Comparison of ENCODE assay signal across 8 mouse cellular contexts in the genomic region with DNA sequence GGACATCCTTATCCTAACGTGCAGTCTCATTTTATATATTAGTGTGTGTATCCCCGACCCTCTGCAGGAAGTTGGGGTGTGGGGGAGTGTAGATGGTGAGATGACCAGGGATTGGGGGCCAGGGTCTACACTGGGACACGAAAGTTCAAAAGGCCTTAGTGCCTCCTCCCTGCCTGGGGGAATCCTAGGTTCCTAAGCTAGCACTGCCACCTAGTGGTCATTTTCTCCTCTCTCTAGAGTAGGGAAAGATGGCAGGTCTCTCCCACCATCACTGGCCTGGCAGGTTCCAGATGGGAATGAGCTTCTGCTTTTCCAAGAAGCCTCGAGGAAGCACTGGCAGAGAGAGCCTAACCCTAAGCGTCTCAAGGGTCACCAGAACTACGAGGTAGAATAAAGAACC. TPM values are rescaled to one million over a fixed set of nuclear protein-coding genes. Genes with fewer than 3 reads are reported as not detected.
DNase-seq lines count a peak whose midpoint lies in the region; ATAC-seq lines count a peak whose summit lies in the region.

No protein-coding gene starts in this region.

- no peak overlapping the region for H3K9ac ChIP-seq in limb, embryonic 15.5 days
- H3K9ac ChIP-seq in neural tube, embryonic 12.5 days: no peak overlapping the region

- no peaks in the 10 kb centered on the region for H3K27me3 ChIP-seq in limb, embryonic 15.5 days
- no peaks in the 10 kb centered on the region for H3K27me3 ChIP-seq in neural tube, embryonic 12.5 days (replicated peaks)

- H3K4me3 ChIP-seq in limb, embryonic 15.5 days: no peak overlapping the region
- H3K4me3 ChIP-seq in neural tube, embryonic 12.5 days: no peak overlapping the region

- intact Hi-C loops in gastrocnemius, postnatal 14 days (cut with DNase I; ENCODE audit: low total_unique reads): loop anchor here (10.0 kb wide), 1 partner anchor 81 kb away; no protein-coding TSS in a partner anchor

- no peaks in the 10 kb centered on the region for H3K9me3 ChIP-seq in limb, embryonic 15.5 days
- no peaks in the 10 kb centered on the region for H3K9me3 ChIP-seq in neural tube, embryonic 12.5 days

- H3K27ac ChIP-seq in limb, embryonic 15.5 days: no peak overlapping the region
- H3K27ac ChIP-seq in neural tube, embryonic 12.5 days: no peak overlapping the region

- peak; percentile 84 for DNase-seq in 3T3-L1 (ENCODE audit: low read depth, low spot score)
- peak; percentile 36 for DNase-seq in MEL-GATA-1-ER (ENCODE audit: extremely low read depth, low read depth)
- peak; percentile 37 for DNase-seq in cerebellum, adult 9-11 months
- DNase-seq in gastrocnemius, postnatal 14 days: peak; percentile 15
- DNase-seq in kidney, adult 9 months: peak; percentile 63

- H3K4me1 ChIP-seq in limb, embryonic 15.5 days: no peaks in the 10 kb centered on the region
- H3K4me1 ChIP-seq in neural tube, embryonic 12.5 days: 0 out of 2 replicates have a peak, but pooled peaks cover 6% of the 10 kb centered on the region

- no peak overlapping the region for H3K4me2 ChIP-seq in limb, embryonic 15.5 days
- H3K4me2 ChIP-seq in neural tube, embryonic 12.5 days (replicated peaks): no peak overlapping the region

- ATAC-seq in limb, embryonic 15.5 days (ENCODE audit: insufficient number of reproducible peaks, low FRiP score, low TSS enrichment, low read depth): peak; percentile 61; the same call in 1 of the 2 replicates
- ATAC-seq in neural tube, embryonic 12.5 days (ENCODE audit: low FRiP score, low read depth): peak; percentile 81
- ATAC-seq in erythroid progenitor cell, adult 5-6 weeks (replicated peaks; ENCODE audit: low FRiP score, poor library complexity, severe bottlenecking): no peak; the same call in 1 of the 2 replicates

- WGBS in limb, embryonic 15.5 days: 22% methylated on average over 6 of the region's 6 CpGs
- 23% methylated on average over 6 of the region's 6 CpGs for WGBS in neural tube, embryonic 12.5 days

- no peaks in the 10 kb centered on the region for H3K36me3 ChIP-seq in limb, embryonic 15.5 days
- H3K36me3 ChIP-seq in neural tube, embryonic 12.5 days: no peaks in the 10 kb centered on the region

RNA-seq across cellular contexts. Expression of a gene that starts 57.8 kb away (rescaled TPM):
- total RNA-seq in gastrocnemius, postnatal 14 days (2021): 1 to 10 TPM; 8.3 to 9.9 TPM
- polyA plus RNA-seq in limb, embryonic 15.5 days (2015; fragmentation: Nextera tagmentation; extraction: Ambion mirVana): 31.3 and 37.7 TPM in 2 replicates
- polyA plus RNA-seq in neural tube, embryonic 12.5 days (2016; fragmentation: Nextera tagmentation; extraction: Ambion mirVana): 30.8 and 38.3 TPM in 2 replicates
- 63.7 and 87.2 TPM in 2 replicates for total RNA-seq in erythroid progenitor cell, adult 5-6 weeks (2015; ENCODE audit: low replicate concordance)
- 40.6 and 65.0 TPM in 2 replicates for total RNA-seq in erythroid progenitor cell, adult 5-6 weeks (2017; ENCODE audit: low replicate concordance)

Comparison
In these comparisons a context has a peak if more than half of its experiments do, and no peak if none do; other contexts are left out.
1. DNase-seq: peak in every context shown above with its lines; median percentile 84 in 3T3-L1; 63 in kidney, adult 9 months; 37 in cerebellum, adult 9-11 months; 36 in MEL-GATA-1-ER; 15 in gastrocnemius, postnatal 14 days.